Mouse (Mus musculus) C2C12 (cell line): ENCODE measurements around the gene Ndufc1.

Source experiments
- CEBPB ChIP-seq: IDR thresholded peaks from one replicate; pipeline ENCODE4 v1.6.1; 2011; ENCODE audit warnings: low read depth, mild to moderate bottlenecking, control low read depth, moderate library complexity
- CTCF ChIP-seq: IDR thresholded peaks from one replicate; pipeline ENCODE4 v1.5.1; 2011; ENCODE audit not compliant: control insufficient read depth, insufficient read depth, insufficient read length
- FOSL1 ChIP-seq: IDR thresholded peaks from one replicate; pipeline ENCODE4 v1.8.0; 2011; ENCODE audit warnings: mild to moderate bottlenecking, low read length; ENCODE audit not compliant: poor library complexity, insufficient read depth, severe bottlenecking
- MAX ChIP-seq: IDR thresholded peaks from one replicate; pipeline ENCODE4 v1.6.1; 2011; ENCODE audit warnings: mild to moderate bottlenecking, control low read depth
- MYOD1 ChIP-seq: IDR thresholded peaks from one replicate; pipeline ENCODE4 v1.6.1; 2011; ENCODE audit warnings: low read depth; ENCODE audit not compliant: control insufficient read depth, insufficient read length
- MYOG ChIP-seq: IDR thresholded peaks from one replicate; pipeline ENCODE4 v1.6.1; 2011; ENCODE audit not compliant: control insufficient read depth, insufficient read length; ENCODE audit errors: extremely low read depth
- USF1 ChIP-seq: IDR thresholded peaks from one replicate; pipeline ENCODE4 v1.6.1; 2011; ENCODE audit warnings: low read depth, mild to moderate bottlenecking, control low read depth, moderate library complexity

GRCm38 (mm10) chr3:51413276-51413675 is 4.5 kb upstream of the Ndufc1 start:
- TF ChIP-seq MAX (no peak), CTCF (no peak), MYOD1 (no peak), USF1 (no peak), MYOG (no peak), CEBPB (no peak), FOSL1 (no peak)
